Mouse (Mus musculus) heart, embryonic 16.5 days (tissue): ENCODE results near the gene Gtf2a2. TPM values are rescaled to one million over a fixed set of nuclear protein-coding genes. Genes with fewer than 3 reads are reported as not detected.
A peak's percentile ranks its signal among the peaks of the same experiment; 100 is the strongest.

Experiments
- ATAC-seq: fragments of 200-750 bp; cut with Nextera tagmentation; replicated peaks from 2 replicates; pipeline ENCODE4 v1.8.0; 2017; ENCODE audit warnings: moderate number of reproducible peaks; ENCODE audit not compliant: insufficient read depth, low FRiP score; ENCODE audit errors: extremely low read depth
- H3K27ac ChIP-seq: fragments of 300-500 bp; sonication (generic); 2 replicates; pipeline ENCODE4 v1.5.1; 2014; ENCODE audit warnings: mild to moderate bottlenecking, low read length, control low read depth, moderate library complexity
- H3K27me3 ChIP-seq: fragments of 300-500 bp; sonication (generic); 2 replicates; pipeline ENCODE4 v1.6.1; 2014; ENCODE audit warnings: low read length, mixed read lengths; ENCODE audit not compliant: control insufficient read depth, insufficient read depth
- H3K36me3 ChIP-seq: fragments of 300-500 bp; sonication (generic); 2 replicates; pipeline ENCODE4 v1.6.1; 2014; ENCODE audit not compliant: control insufficient read depth, insufficient read depth
- H3K4me1 ChIP-seq: fragments of 300-500 bp; sonication (generic); 2 replicates; pipeline ENCODE4 v1.6.1; 2014; ENCODE audit warnings: low read length, mixed read lengths; ENCODE audit not compliant: control insufficient read depth, insufficient read depth
- H3K4me2 ChIP-seq: fragments of 300-500 bp; sonication (generic); 2 replicates; pipeline ENCODE4 v1.6.1; 2014; ENCODE audit warnings: low read depth, mild to moderate bottlenecking, control low read depth, low read length
- H3K4me3 ChIP-seq: fragments of 300-500 bp; sonication (generic); 2 replicates; pipeline ENCODE4 v1.5.1; 2014; ENCODE audit warnings: mild to moderate bottlenecking, control low read depth, low read length
- H3K9ac ChIP-seq: fragments of 300-500 bp; sonication (generic); 2 replicates; pipeline ENCODE4 v1.6.1; 2014; ENCODE audit warnings: low read length, control low read depth
- H3K9me3 ChIP-seq: fragments of 300-500 bp; sonication (generic); replicated peaks from 2 replicates; pipeline ENCODE4 v1.6.1; 2016; ENCODE audit warnings: low read length; ENCODE audit not compliant: control insufficient read depth
- WGBS: fragments of 180-500 bp; shearing (Covaris S2); extraction: QIAGEN DNeasy Blood & Tissue Kit; methylation state at CpG from one replicate; pipeline ENCODE4 v1.1.7; 2014; 5-methylcytosine and 5-hydroxymethylcytosine counted together
- polyA plus RNA-seq: library from polyadenylated mRNA; unstranded; fragments of >200 nt; fragmentation: Nextera tagmentation; extraction: Ambion mirVana; gene quantifications from 2 replicates; pipeline ENCODE4 v1.2.1, GENCODE M21; 2015

The Gtf2a2 gene
- polyA plus RNA-seq, 1 experiment from 2014 or later, result 183 TPM

DNA sequence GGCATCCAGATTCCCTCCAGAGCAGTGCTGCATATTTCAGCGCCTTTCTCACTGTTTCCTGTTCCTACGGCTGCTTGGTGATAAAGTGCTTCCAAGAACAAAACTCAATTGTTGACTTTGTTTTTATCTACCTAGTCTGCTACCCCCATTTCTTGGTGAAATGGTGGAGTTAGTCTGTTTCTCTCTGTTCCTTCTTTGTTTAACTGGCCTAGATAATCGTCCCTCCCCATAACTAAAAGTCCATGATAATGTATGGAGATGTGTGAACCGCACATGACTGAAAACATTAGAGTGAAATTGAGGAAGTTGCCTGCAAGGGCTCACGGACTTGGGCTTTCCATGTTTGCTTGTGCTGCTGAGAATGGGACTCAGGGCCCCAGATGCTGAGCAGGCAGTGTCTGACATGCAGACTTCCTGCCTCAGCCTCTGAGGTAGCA, 19.5 kb upstream of the Gtf2a2 start:
- Histone ChIP-seq H3K4me1 (peaks cover 42% of the 10 kb centered on the region), H3K9ac (no peak overlapping the region), H3K4me3 (no peak overlapping the region), H3K9me3 (no peaks in the 10 kb centered on the region), H3K27me3 (no peaks in the 10 kb centered on the region), H3K4me2 (peak overlapping the region; percentile 1; the same call in 1 of the 2 replicates), H3K27ac (peak overlapping the region; percentile 79), H3K36me3 (peaks cover 17% of the 10 kb centered on the region)
- 41% methylated on average over 5 of the region's 5 CpGs for WGBS
- no peak for ATAC-seq

DNA sequence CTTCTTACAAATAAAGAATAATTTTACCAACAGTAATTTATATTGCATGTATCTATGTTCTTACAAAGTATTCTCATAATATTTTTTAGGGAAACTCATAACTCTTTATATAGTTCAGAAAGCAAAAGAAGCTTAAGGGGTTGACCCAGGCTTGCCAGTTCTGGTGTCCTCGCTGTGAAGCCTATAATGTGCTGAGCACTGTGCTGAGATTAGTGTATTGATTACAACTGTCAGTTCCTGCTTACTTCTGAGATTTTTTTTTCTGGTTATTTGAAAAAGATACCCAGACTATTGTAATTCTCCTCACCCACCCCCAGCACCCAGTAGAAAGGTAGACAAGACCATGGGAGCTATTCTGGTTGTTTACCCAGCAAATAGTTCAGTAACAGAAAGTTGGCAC, 18.9 kb upstream of the Gtf2a2 start:
- peak overlapping the region; percentile 79 for H3K27ac ChIP-seq
- peaks cover 42% of the 10 kb centered on the region for H3K4me1 ChIP-seq
- WGBS, result 63% methylated on average over 1 of the region's 1 CpGs
- no peaks in the 10 kb centered on the region for H3K9me3 ChIP-seq
- ATAC-seq, result no peak
- no peak overlapping the region for H3K4me3 ChIP-seq
- no peak overlapping the region for H3K4me2 ChIP-seq
- H3K36me3 ChIP-seq, result peaks cover 17% of the 10 kb centered on the region
- H3K9ac ChIP-seq, result no peak overlapping the region
- H3K27me3 ChIP-seq, result no peaks in the 10 kb centered on the region

DNA sequence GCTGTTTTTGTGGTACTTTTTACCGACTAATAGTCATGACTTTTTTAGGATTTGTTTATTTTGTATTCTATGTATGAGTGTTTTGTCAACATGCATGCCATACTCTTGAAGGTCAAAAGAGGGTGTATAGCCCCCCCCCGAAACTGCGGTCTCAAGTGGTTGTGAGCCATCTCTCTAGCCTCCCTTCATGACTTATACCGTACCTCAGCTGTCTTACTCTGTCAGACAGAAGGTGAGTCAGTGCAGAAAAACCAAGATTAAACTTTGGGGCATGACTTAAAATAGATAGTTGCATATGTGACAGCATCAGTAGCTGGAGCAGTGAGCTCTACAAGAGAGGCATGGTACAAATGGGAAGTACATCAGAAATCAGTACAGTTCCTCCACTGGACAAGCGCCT, 17.8 kb upstream of the Gtf2a2 start:
- 78% methylated on average over 5 of the region's 5 CpGs for WGBS
- H3K4me2 ChIP-seq, result no peak overlapping the region
- no peak overlapping the region for H3K9ac ChIP-seq
- no peak for ATAC-seq
- peaks cover 38% of the 10 kb centered on the region for H3K4me1 ChIP-seq
- H3K36me3 ChIP-seq, result peaks cover 28% of the 10 kb centered on the region
- H3K27me3 ChIP-seq, result no peaks in the 10 kb centered on the region
- H3K9me3 ChIP-seq, result no peaks in the 10 kb centered on the region
- no peak overlapping the region; the same call in 1 of the 2 replicates for H3K27ac ChIP-seq
- H3K4me3 ChIP-seq, result no peak overlapping the region

DNA sequence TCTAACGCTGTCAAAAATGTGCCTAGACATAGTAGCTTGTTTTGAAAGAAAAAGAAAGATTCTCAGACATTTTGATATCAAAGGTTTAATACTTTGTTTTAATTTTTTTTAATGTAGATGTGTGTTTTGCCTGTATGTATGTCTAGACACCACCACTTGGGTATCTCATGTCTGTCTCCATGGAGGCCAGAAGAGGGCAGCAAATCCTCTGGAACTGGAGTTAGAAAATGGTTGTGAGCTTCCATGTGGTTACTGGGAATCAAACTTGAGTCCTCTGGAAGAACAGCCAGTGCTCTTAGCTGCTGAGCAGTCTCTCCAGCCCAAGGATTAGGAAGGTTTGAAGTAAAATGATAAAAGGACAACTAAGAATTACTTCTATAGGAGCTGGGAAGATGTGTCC, 13.0 kb upstream of the Gtf2a2 start:
- Histone ChIP-seq H3K27me3 (no peaks in the 10 kb centered on the region), H3K36me3 (peaks cover 66% of the 10 kb centered on the region), H3K4me1 (peaks cover 4% of the 10 kb centered on the region), H3K9me3 (no peaks in the 10 kb centered on the region), H3K4me3 (no peak overlapping the region), H3K27ac (no peak overlapping the region), H3K4me2 (no peak overlapping the region), H3K9ac (no peak overlapping the region)
- no peak for ATAC-seq
- 59% methylated on average over 1 of the region's 1 CpGs for WGBS

DNA sequence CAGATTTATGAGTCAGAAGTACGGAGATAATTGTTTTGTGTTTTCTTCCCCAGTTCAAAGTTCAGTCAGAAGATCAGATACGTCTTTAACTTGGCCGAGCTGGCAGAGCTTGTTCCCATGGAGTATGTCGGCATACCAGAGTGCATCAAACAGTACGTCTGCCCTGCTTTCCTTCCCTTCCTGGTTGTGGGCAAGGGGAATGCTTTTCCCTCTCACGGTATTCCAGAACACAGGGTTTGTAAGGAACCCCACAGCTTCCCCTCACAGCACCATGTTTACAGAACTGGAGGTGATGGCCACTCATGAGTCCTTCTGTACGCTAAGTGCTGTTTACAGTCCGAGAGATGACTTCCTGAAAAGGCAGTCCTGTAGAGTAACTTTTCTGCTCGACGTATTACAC, 8.8 kb upstream of the Gtf2a2 start:
- no peak overlapping the region for H3K9ac ChIP-seq
- ATAC-seq, result no peak
- H3K9me3 ChIP-seq, result no peaks in the 10 kb centered on the region
- H3K4me3 ChIP-seq, result no peak overlapping the region
- peaks cover 3% of the 10 kb centered on the region; the same call in 1 of the 2 replicates for H3K4me1 ChIP-seq
- H3K36me3 ChIP-seq, result peaks cover 57% of the 10 kb centered on the region
- no peaks in the 10 kb centered on the region for H3K27me3 ChIP-seq
- no peak overlapping the region for H3K27ac ChIP-seq
- no peak overlapping the region for H3K4me2 ChIP-seq
- WGBS, result 82% methylated on average over 10 of the region's 10 CpGs

DNA sequence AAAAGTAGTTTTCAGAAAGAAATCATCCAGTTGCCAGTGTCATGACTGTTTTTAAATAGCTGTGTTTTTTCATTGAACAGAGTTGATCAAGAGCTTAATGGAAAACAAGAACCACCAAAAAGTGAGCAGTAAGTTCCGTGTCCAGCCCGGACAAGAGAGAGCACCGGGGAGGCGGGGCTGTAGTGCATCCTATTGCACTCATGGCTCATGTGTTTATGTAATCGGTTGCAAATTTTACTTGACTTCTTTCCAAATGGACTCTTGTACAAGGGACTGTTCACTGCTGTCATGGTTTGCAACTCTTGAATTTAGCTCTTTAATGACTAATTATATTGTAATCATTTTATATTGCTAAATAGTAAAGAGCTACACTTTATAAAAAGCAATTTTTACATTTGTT, 5.4 kb upstream of the Gtf2a2 start:
- H3K36me3 ChIP-seq, result peaks cover 36% of the 10 kb centered on the region
- no peak for ATAC-seq
- no peak overlapping the region for H3K4me2 ChIP-seq
- H3K27me3 ChIP-seq, result no peaks in the 10 kb centered on the region
- 88% methylated on average over 5 of the region's 5 CpGs for WGBS
- H3K9ac ChIP-seq, result no peak overlapping the region
- H3K4me1 ChIP-seq, result peaks cover 3% of the 10 kb centered on the region; the same call in 1 of the 2 replicates
- no peak overlapping the region for H3K4me3 ChIP-seq
- no peak overlapping the region for H3K27ac ChIP-seq
- H3K9me3 ChIP-seq, result no peaks in the 10 kb centered on the region

DNA sequence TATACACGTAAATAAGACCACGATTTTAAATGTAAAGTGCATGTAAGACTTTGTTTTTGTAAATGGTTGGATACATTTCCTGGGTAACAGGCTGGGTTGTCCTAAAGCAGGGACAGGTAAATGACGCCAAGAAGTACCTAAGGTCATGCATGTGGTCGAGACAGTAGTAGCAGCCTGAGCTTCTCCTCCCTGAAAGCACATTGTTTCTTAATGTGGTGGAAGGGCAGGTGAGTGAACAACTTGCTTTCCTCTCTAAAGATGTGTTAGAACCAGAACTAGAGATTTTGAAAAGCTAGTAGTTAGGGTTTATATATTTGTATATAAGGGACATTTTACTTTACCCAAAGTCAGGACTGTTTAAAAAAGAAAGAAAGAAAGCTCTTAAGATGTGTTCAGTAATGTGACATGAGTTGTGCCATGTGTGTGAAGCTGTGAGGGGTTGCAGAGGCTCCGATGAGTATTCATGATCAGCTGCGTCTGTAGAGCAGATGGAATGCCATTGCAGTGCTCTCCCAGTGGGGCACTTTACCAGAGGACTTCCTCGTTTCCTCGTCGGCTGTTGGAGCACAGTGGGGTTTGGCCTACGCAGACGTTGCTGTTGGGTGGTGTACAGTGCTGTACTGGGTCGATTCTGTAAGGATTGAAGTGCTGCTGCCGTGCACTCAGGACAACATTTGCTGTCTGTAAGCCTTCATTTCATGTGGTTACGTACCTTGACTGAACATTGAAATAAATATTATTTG, 4.7 kb upstream of the Gtf2a2 start:
- Histone ChIP-seq H3K27ac (no peak overlapping the region), H3K9ac (no peak overlapping the region), H3K4me1 (peaks cover 3% of the 10 kb centered on the region; the same call in 1 of the 2 replicates), H3K4me2 (no peak overlapping the region), H3K27me3 (no peaks in the 10 kb centered on the region), H3K4me3 (no peak overlapping the region), H3K9me3 (no peaks in the 10 kb centered on the region), H3K36me3 (peaks cover 30% of the 10 kb centered on the region)
- 87% methylated on average over 14 of the region's 14 CpGs for WGBS
- ATAC-seq, result no peak

DNA sequence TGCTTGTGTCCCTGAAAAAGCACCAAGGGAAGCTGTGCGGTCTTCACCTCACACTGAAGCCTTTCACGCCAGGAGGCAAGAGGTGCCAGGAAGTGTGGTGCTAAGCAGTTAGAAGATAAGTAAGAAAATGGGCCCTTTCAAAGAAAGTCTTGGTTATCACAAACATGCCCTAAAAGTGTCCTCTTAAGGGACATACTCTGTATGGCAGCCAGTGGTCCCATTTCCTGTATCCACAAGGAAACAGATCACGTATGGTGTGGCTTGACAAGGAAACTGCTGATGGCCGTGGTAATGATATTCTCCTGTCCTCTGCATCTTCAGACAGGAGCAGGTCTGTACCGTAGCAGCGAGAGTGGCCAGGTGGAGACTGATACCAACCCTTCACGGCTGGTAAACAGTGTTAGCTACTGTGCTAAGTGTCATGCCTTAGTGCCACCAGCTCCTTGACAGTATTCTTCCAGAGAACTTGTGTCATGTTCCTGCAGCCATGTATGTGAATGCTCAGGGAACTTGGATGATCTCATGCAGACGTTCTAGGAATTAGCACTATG, 2.5 kb upstream of the Gtf2a2 start:
- WGBS, result 70% methylated on average over 8 of the region's 8 CpGs
- ATAC-seq, result no peak
- H3K4me1 ChIP-seq, result peaks cover 17% of the 10 kb centered on the region

DNA sequence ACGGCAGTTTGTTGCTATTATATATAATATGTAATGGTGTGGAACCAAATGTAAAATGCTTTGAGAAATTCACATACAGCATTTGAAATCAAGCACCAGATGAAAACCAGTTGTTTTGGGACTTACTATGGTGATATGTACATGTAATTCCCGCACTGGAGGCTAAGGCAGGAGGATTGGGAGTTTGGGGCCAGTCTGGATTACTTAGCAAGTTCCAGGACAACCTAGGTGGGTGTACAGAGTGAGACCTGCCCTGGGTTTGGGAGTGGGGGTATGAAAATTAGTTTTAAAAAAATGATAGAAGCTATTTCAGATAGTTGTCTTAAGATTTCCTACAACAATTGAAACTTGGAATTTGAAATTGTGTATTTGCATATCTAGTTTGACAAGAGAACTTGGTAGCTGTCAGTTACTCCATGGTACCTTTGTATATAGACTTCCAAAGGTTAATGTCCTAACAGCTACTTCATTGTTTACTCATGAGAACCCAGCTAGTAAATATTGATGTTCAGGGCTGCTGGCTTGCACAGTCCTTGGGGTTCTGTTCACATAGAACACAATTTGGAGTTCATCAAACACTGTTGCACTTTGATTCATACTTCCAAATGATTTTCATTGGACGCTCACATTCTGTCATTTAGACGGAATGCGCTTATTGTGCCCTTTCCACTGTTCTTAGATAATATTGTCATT, 1.4 kb upstream of the Gtf2a2 start:
- H3K27me3 ChIP-seq, result no peaks in the 10 kb centered on the region
- no peak overlapping the region for H3K4me3 ChIP-seq
- 90% methylated on average over 5 of the region's 5 CpGs for WGBS
- no peaks in the 10 kb centered on the region for H3K9me3 ChIP-seq
- ATAC-seq, result no peak
- H3K36me3 ChIP-seq, result peaks cover 15% of the 10 kb centered on the region
- no peak overlapping the region for H3K27ac ChIP-seq
- H3K9ac ChIP-seq, result no peak overlapping the region
- H3K4me1 ChIP-seq, result peaks cover 13% of the 10 kb centered on the region
- H3K4me2 ChIP-seq, result no peak overlapping the region

More for the DNA sequence above, 2.5 kb upstream of the Gtf2a2 start:
- H3K4me3 ChIP-seq, result no peak overlapping the region
- no peaks in the 10 kb centered on the region for H3K9me3 ChIP-seq
- no peak overlapping the region for H3K9ac ChIP-seq
- no peak overlapping the region for H3K27ac ChIP-seq
- no peak overlapping the region for H3K4me2 ChIP-seq
- H3K27me3 ChIP-seq, result no peaks in the 10 kb centered on the region
- H3K36me3 ChIP-seq, result peaks cover 17% of the 10 kb centered on the region
